Mouse (Mus musculus) spleen, postnatal 36 days (tissue): ENCODE data around the gene Phb2.

Source experiments
- DNase-seq, 2 experiments: peaks; one replicate each; pipeline ENCODE4 v3.0.0; 2022; ENCODE audit warnings: low spot score in 2 of 2, mixed read lengths in 1 of 2

Phb2 gene

DNA sequence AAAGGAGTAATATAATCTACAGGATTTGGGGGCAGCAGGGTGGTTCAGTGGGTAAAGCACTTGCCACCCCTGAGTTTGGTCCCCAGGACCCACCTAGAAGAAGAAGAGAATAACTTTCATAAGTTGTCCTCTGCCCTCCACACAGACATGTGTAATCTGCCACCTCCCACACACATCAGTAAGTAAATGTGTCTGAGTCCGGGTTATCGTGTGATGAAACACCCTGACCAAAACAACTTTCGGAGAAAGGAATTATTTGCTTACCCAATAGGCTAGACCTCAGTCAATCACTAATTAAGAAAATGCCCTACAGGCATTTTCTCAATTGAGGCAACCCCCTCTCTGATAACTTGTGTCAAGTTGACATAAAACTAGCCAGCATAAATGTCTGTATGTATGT lies 21.6 kb upstream of the Phb2 start:
- no peak for DNase-seq

DNA sequence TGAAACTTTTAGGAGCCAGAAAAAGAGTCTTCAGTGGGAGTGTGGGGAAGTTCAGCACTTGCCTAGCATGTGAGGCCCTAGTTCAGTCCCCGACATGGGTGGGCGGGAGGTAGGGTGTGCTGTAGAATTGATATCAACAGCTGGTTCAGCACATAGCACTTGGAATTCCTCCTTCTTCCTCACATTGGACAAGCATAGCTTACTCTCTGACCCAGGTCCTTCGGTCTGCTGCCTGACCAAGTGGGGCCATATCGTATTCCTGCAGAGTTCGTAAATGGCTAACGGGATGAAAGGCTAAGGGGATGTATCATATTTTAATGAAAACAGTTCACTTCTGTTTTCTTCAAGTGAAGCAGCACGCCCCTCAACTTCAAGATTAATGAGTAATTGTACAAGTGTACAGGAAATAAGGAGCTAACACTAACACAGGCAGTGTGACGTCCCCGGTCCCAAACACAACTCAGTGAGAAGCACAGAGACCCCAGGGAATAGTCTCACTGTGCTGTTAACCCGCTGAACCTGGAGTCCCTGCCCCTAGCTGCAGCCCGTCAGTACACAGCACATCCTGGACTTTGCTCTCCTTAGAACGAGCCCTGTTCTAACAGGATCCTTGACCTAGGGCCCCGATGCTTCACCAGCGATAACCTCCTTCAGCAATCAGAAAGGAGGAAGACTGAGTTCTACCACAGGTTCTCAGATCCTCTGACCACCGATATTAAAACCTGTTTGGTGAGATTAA lies 18.7 kb upstream of the Phb2 start:
- DNase-seq = no peak

DNA sequence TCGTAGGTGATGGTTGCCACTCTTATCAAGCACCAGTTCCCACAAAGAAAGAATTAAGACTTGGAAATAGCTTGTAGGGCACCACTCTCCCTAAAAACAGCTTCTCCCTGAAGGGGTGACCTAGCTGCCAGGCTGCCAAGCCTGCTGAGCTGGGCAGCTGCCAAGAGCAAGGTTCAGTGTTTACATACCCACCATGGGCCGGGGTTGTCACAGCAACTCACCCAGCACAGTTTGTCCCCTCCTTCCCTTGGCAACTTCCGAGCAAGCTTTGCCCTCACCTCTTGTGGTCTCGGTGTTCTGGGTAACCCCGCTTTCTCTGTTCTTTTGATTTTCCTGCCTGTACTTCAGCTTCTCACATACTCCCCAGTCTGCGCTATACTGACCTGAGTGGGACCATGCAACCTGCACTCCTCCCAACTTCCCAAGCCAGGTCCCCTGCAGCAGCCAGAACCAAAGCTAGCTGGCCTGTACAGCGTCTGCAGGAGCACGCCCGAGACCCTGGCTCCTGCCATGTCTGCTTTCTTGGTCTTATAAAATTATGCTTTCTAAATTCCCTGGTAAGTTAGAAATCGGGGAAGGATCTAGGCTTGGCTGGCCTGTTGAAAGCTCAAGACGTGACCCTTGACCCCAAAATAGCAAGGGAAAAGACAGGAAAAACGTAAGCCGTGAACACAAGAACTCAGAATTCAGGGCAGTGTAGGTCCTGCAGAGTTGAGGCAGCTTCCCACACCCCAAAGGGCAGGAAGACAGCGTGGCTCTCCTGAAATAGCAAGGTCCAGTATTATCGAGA lies 17.8 kb upstream of the Phb2 start:
- peak in 1 of 2 experiments; percentile 38 for DNase-seq

DNA sequence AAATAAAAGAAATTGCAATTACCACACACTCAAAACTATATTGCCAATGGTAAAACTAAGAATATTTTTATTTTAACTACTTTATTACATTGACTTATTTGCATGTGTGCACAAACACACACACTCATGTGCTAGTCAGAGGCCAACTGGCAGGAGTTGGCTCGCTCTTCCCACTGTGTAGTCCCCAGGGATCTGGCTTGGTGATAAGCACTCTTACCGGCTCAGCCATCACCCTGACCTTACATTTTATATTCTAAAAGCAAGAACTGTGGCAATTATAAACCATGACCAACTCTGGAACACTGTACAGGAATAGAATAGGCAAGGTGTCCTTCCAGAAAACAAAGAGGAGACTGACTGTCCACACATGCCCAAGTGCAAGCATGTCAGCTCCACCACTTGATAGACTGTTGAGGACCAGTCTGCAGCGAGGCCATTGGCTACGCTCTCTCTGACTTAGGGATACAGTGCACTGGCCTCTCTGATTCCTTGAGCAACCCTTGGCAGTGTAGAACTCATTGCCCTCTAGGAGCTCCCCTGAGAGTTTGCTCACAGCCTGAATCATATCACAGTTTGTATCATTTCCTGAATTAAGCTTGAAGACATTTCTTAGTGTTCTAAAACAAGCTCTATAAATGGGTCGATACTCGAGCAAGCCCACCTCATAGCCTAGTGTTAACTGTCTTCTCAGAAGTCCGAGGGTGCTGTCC lies 15.5 kb upstream of the Phb2 start:
- DNase-seq = no peak

DNA sequence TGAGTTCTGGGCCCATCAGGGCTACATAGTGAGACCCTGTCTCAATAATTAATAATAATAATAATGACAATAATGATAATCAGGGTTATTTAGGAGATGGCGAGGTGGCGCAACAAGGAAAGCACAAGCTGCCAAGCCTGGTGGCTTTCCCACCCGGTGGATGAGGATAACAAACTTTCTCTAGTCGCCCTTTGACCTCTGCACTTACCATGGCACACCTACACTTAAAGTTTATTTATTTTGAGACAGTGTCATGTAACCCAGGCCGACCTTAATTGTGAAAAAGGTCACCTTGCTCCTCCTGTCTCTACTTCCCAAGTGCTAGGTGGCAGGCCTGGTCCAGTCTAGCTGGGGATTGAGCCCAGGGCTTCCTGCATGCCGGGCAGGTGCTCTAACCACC lies 13.4 kb upstream of the Phb2 start:
- DNase-seq = no peak

DNA sequence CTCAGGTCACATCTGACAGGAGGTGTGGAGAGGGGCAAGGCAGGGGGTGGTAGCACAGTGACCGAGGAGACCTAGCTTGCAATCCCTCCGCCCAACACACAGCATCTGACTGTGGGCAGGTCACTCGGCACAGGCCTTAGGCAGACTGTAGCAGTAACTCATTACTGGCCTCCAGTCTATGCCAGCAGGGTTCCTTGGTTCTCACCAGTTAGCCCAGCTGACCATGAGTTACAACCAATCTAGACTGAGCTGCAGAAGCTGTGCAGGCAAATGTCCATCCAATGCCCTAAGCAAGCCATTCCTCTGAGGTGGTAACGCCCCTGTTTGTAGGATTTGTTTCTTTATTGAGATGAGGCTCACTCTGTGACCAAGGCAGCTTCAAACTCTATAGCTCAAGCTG lies 12.8 kb upstream of the Phb2 start:
- DNase-seq = no peak

DNA sequence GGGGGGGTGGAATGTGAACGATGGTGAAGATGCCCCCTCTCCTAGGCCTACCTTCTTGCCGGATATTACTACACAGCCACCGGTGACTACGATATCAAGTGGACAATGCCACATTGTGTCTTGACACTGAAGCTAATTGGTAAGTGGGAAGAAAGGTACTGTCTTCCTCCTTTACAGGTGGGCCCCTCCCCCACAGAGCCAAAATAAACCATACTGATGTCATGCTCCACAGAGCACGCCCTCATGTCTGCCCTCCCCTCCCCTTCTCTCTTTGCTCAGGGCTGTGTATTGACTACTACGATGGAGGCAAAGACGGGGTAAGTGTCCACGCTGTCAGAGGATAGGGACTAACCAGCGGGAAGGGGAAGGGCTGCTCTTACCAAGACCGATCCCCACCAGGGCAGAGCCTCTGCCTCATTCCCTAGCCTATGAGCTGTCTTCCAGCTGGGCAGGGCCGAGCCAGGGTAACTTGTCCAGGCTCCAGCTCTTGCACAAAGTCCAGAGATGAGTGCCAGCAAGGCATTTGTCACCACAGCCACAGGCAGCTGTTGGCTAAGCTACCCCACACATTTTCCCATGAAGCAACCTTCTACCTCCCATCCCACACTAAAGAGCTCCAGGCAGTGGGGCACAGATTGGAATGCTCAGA lies 12.1 kb upstream of the Phb2 start:
- no peak for DNase-seq

DNA sequence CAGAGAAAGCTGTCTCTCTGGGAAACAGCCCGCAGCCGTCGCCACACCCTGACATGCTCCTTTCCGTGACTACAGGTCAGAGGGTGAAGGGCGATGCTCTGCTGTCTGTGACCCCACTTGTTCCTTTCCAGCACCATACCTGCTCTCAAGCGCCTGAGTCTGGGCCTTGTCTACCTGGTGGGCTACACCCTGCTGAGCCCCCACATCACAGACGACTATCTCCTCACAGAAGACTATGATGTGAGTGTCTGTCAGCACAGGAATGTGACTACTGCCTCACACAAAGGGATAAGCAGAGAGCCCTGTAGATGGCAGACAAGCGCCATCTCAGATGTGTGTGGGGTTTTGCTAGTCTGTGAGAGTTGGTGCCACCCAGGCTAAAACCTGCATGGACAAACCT lies 10.8 kb upstream of the Phb2 start:
- DNase-seq = peak in 1 of 2 experiments; percentile 39

DNA sequence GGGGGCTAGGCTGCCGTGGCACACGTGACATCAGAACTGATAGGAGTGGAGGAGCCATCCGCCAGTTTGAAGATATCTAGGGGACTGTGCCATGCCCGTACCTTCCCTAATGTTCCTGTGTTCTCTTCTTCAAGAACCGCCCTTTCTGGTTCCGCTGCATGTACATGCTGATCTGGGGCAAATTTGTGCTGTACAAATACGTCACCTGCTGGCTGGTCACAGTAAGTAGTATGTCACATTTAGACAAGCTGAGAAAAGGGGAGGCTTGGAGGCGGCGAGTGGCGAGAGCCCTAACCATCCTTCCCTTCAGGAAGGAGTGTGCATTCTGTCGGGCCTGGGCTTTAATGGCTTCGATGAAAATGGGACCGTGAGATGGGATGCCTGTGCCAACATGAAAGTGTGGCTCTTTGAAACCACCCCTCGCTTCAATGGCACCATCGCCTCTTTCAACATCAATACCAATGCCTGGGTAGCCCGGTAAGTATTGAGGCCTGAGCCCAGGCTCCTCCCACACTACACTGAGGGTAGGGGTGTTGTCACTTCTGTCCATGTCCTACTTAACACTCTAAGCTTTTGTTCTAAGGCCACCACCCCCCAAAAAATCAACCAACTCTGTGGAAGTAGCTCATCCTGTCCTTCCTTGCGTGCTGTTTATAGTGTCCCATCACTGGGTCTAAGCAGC lies 9.9 kb upstream of the Phb2 start:
- no peak for DNase-seq

DNA sequence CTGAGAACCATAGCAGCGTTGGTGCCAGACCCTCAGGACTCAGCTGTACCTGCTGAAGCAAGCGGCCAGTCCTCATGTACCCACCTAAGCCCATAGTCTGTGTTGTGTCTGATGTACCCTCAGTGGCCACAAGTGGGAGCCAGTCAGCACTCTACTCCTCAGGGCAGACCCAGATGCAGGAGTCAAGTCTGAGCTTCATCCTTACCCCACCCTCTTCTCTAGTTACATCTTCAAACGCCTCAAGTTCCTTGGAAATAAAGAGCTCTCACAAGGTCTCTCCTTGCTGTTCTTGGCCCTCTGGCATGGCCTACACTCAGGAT lies 9.4 kb upstream of the Phb2 start:
- peak; percentile 74 to 77 for DNase-seq

DNA sequence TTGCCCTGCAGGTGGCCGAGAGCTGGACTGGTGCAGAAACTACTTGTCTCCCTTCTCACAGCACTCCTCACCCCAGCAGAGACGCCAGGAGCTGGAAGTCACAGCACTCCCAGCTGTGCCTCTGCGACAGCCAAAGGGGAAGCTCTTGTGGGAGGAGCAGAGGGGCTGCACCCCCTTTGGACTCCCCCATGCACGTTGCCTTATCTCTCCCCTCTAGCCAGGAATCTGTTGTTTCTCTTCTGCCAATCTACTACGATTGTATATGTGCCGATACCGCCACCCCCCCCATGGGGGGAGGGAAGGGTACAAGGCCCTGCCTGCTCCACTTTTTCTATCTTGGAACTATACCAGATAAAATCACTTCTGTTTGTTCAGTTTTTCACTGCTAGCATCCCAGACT lies 8.3 kb upstream of the Phb2 start:
- DNase-seq = no peak

DNA sequence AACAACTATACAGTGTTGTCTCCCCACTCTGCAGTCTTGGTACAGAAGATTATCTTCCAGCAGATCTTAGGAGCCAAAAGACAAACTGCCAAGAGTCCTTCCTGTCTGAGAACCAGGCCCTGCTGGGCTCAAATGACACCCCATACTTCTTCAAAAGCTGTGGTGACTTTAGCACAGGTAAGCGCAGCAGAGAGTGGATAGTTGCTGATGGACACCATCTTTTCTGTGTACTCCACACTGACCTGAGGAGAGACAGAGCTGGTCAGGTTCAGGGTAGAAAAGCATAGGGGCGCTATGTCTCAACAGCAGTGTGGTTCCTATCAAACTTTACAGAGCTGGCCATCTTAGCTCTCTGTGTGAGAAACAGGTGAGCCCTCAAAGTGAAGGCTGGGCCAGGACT lies 7.7 kb upstream of the Phb2 start:
- no peak for DNase-seq

DNA sequence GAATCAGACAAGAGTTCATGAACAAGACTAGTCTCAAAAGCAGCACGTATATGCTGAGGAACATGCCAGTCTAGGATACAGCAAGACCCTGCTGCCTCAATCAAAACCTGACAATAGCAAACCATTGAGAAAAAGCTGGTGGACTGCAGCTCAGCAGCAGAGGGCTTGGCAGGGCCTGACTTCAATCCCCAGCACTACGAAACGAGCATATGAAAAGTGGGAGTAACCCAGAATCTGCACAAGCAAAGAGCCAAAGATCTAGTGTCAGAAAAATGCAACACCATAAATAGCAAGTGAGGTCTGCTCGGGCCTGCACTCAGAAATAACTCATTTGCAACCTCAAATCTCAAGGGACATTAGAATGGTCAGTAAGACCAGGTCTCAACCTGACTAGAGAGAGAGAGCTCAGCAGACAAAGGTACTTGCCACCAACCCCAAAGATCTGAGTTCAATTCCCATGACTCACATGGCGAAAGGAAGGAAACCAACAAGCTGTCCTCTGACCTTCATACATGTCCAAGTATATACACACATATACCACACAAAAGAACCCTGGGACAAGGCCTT lies 6.0 kb upstream of the Phb2 start:
- no peak for DNase-seq

DNA sequence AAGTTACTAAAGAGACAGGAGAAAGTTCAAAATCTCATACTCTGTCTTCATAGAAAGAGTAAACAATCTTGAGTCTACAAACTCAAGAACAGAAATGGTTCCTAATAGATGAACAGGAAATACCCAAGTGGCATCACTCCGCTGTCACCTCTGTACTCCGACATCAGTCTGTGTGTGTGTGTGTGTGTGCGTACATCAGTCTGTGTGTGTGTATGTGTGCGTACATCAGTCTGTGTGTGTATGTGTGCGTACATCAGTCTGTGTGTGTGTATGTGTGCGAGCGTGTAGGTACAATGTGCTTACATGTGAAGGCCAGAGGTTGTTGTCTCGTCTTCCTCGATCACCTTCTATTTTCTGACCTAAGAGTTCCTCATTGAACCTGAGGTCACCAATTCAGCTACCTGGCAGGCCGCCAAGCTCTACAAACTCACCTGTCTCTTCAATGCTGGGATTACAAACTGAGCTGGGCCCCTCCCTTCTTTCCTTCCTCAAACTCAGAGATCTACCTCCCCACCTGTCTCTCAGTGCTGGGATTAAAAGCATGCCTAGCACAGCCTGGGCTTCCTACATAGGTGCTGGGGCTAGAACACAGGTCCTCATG lies 3.7 kb upstream of the Phb2 start:
- DNase-seq = no peak

DNA sequence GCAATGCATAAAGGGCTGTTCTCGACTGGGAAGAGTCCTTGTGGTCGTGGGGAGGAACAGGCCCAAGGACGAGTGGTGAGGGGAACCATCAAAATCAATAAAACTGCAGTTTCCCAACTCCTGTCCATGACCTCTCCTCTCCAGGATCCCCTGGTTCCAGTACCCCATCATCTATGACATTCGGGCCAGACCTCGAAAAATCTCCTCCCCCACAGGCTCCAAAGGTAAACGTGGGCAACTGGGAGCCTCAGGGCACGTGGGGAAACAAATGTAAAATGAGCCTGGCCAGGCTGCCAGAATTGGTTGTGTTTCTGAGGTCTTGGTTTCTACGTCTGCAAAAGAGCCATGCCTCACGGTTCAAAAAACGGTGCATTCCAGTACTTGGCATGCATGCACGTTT lies 782 bp downstream of the Phb2 start:
- DNase-seq = no peak

DNA sequence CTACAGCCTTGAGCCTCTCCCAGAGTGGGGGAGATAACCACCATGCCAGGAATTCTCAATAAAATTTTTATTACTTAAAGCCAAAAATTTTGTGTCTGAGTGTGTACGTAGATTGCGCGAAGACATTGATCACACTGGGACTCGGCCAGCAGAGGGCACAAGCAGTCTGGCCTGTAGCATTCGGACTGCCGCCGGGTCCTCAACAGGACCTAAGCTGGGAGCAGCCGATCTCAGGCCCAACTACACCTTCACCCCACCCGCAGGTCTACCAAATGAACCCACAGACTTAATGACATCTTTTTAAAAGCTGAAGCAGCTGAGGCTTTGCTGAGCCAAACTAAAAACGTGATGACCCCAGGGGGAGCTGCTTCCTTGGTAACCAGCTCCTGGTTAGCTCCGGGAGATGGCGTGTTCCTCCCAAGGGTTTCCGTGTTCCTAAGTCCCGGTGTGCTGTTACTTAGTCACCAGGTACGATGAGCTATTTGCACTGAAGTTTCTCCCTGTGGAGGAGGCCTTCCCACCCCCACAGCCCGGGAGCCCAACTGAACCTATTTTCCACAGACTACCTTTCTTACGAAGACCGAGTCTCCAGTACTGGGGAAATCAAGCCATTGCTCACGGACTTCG lies 4.8 kb downstream of the Phb2 start:
- DNase-seq = peak; percentile 69 to 74

DNA sequence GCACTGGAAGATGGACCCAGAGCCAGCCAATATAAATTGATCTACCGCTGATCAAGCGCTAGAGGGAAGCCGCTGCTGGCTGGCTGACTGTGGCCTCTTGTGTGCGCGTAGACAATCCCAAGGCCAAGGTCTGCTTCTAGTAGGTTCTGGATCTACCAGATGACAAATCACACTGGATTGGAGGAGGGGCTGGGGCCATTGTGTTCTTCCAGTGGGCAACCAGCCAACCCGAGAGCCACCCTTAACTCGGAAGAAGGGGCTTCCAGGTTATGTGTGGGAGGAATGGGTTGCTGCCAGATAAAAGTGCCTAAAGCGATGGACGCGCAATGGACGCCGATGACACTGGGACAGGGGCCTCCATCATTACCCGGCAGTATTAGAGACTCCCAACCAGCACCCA lies 5.8 kb downstream of the Phb2 start:
- no peak for DNase-seq

DNA sequence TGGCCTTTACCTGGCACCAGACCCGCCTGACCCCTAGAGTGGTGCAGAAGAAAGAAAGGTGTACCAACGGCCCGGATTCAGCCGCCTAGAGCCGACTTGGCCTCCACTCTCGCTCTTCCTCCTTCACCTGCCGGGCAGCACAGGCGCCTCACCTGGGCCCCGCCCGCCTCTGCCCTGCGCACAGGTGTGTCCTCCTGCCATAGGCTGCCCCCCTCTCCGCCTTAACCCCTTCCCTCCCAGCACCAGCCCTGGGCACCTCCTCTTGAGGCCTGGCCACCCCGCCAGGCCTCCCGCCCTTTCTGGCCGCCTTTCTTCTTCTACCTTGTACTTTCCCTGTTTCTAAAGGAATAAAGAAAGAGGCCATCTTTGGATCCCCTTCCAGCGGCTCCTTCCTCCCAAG lies 6.6 kb downstream of the Phb2 start:
- DNase-seq = no peak

DNA sequence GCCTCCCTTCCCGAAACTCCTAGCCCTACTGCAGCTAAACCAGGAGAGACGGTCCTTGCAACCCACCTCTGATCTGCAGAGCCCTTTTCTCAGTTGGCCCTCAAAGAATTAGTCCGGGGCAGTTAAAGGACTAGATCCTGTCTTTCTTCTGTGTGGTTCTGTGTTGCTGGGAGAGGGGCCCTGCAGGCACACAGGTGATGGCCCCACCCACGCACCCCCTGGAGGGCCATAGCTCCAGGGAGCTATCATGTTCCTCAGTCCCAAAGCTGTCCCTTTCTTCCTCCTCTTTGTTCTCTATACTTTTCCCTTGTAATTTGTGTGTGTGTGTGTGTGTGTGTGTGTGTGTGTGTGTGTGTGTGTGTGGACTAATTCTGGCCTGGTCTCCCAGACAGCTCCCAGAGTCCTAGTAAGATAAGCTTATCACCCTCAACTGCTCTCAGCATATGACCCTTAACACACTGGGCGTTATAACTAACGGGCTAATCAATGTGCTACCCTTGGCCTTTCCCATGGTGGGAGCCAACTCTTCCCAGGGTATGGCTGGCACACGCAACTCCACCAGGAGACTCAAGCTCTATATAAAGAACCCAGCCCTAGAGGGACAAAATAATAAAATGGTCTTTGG lies 7.3 kb downstream of the Phb2 start:
- DNase-seq = no peak

DNA sequence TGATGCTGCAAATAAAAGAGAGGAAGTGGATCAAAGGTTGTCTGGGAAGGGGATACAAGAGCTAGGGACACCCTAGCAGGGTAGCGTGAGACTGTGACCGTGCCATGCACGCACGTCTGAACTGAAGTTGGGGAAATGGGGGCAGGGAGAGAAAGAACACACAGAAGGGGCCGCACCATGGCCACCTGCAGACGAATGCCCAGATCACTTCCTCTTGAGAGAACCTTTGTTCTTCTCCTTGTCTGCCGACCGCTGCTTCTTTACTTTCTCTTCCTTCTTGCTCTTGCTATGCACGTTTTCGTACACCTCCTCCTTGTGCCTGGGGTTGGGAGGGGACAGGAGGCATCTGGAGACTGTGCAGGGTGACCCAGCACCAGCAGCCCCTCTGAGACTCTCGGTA lies 8.8 kb downstream of the Phb2 start:
- peak; percentile 84 to 86 for DNase-seq
